Mouse (Mus musculus): ENCODE measurements around the gene Plac9b. TPM values are rescaled to one million over a fixed set of nuclear protein-coding genes. Genes with fewer than 3 reads are reported as not detected.

Gene Plac9b
- total RNA-seq, 2 experiments from 2014 or later: 21.2 to 31.5 TPM

Other genes with a start within 250 kb of the Plac9b start
- gene Cphx1, start 244.2 kb downstream of the Plac9b start, total RNA-seq (2021): not detected
- under 1 TPM in 1 of 2 experiments, not detected in 1; 0.19 TPM for gene Duxbl1, start 203.9 kb downstream of the Plac9b start, total RNA-seq (2021)
- gene Gm9780, start 139.8 kb downstream of the Plac9b start, total RNA-seq (2021): 1 to 10 TPM; 5.3 to 8.9 TPM
- 10 to 100 TPM; 30.6 to 38.5 TPM for gene Tmem254c, start 115.1 kb downstream of the Plac9b start, total RNA-seq (2021)
- not detected for gene Cphx2, start 101.0 kb downstream of the Plac9b start, total RNA-seq (2021)
- not detected for gene Cphx3, start 100.2 kb downstream of the Plac9b start, total RNA-seq (2021)
- gene Duxbl2, start 64.1 kb downstream of the Plac9b start, total RNA-seq (2021): under 1 TPM; 0.26 to 0.37 TPM
- 10 to 100 TPM; 40.2 to 41.4 TPM for gene Tmem254b, start 24.6 kb upstream of the Plac9b start, total RNA-seq (2021)
- 1 to 10 TPM; 1.9 to 2.8 TPM for gene Duxbl3, start 75.5 kb upstream of the Plac9b start, total RNA-seq (2021)